Mouse (Mus musculus) heart, postnatal 0 days (tissue): ENCODE results near the gene Krt18. TPM values are rescaled to one million over a fixed set of nuclear protein-coding genes. Genes with fewer than 3 reads are reported as not detected.

Experiments used
- ATAC-seq: fragments of 200-750 bp; cut with Nextera tagmentation; 2 replicates; pipeline ENCODE4 v1.8.0; 2017; ENCODE audit warnings: low read depth, moderate number of reproducible peaks, moderate library complexity; ENCODE audit not compliant: insufficient read depth
- DNase-seq: peaks from one replicate; pipeline ENCODE4 v3.0.0-alpha.2; 2016; ENCODE audit warnings: low spot score
- H3K27ac ChIP-seq: fragments of 300-500 bp; sonication (generic); 2 replicates; pipeline ENCODE4 v1.5.1; 2014; ENCODE audit warnings: low read depth, mild to moderate bottlenecking
- H3K27me3 ChIP-seq: fragments of 300-500 bp; sonication (generic); 2 replicates; pipeline ENCODE4 v1.6.1; 2014; ENCODE audit warnings: low read length, mixed read lengths; ENCODE audit not compliant: control insufficient read depth, insufficient read depth
- H3K36me3 ChIP-seq: fragments of 300-500 bp; sonication (generic); replicated peaks from 2 replicates; pipeline ENCODE4 v1.6.1; 2014; ENCODE audit warnings: low read length, mixed read lengths; ENCODE audit not compliant: control insufficient read depth, insufficient read depth
- H3K4me1 ChIP-seq: fragments of 300-500 bp; sonication (generic); 2 replicates; pipeline ENCODE4 v1.6.1; 2014; ENCODE audit warnings: antibody characterized with exemption; ENCODE audit not compliant: control insufficient read depth, insufficient read depth
- H3K4me2 ChIP-seq: fragments of 300-500 bp; sonication (generic); 2 replicates; pipeline ENCODE4 v1.6.1; 2014; ENCODE audit warnings: low read depth, mild to moderate bottlenecking, low read length, moderate library complexity
- H3K4me3 ChIP-seq: fragments of 300-500 bp; sonication (generic); 2 replicates; pipeline ENCODE4 v1.5.1; 2014; ENCODE audit warnings: low read depth, low read length
- H3K9ac ChIP-seq: fragments of 300-500 bp; sonication (generic); replicated peaks from 2 replicates; pipeline ENCODE4 v1.6.1; 2014; ENCODE audit warnings: low read depth, low read length, mixed read lengths
- H3K9me3 ChIP-seq: fragments of 300-500 bp; sonication (generic); replicated peaks from 2 replicates; pipeline ENCODE4 v1.6.1; 2016; ENCODE audit warnings: low read length; ENCODE audit not compliant: control insufficient read depth
- CTCF ChIP-seq: IDR thresholded peaks from 2 replicates; pipeline ENCODE4 v1.5.1; 2016; ENCODE audit warnings: antibody characterized with exemption, control low read depth, low read depth
- EP300 ChIP-seq: IDR thresholded peaks from 2 replicates; pipeline ENCODE4 v1.6.1; 2016; ENCODE audit warnings: antibody characterized with exemption, low read depth
- WGBS: fragments of 180-500 bp; shearing (Covaris S2); extraction: QIAGEN DNeasy Blood & Tissue Kit; methylation state at CpG from one replicate; pipeline ENCODE4 v1.1.7; 2014; 5-methylcytosine and 5-hydroxymethylcytosine counted together
- polyA plus RNA-seq: library from polyadenylated mRNA; unstranded; fragments of >200 nt; fragmentation: Nextera tagmentation; extraction: Ambion mirVana; gene quantifications from 2 replicates; pipeline ENCODE4 v1.2.1, GENCODE M21; 2015
- total RNA-seq: library from RNA; depleted of rRNA; stranded (reverse); fragments of >200 nt; gene quantifications from 2 replicates; pipeline ENCODE4 v1.2.3, GENCODE M21; 2014; ENCODE audit warnings: low replicate concordance

Krt18 gene
- total and polyA plus RNA-seq, 2 experiments from 2014 or later: 15.3 to 75.9 TPM

GRCm38 (mm10) chr15:102056495-102057174 is 28.7 kb downstream of the Krt18 start:
- Histone ChIP-seq H3K4me2 (no peak overlapping the region), H3K4me1 (0 out of 2 replicates have a peak, but pooled peaks cover 9% of the 10 kb centered on the region), H3K4me3 (no peak overlapping the region), H3K9me3 (no peaks in the 10 kb centered on the region), H3K27me3 (no peaks in the 10 kb centered on the region), H3K9ac (no peak overlapping the region), H3K36me3 (no peaks in the 10 kb centered on the region), H3K27ac (no peak overlapping the region)
- ATAC-seq: peak; percentile 55
- TF ChIP-seq CTCF: no peak
- TF ChIP-seq EP300: no peak
- 69% methylated on average over 15 of the region's 15 CpGs for WGBS
- DNase-seq: no peak

GRCm38 (mm10) chr15:102065661-102066325 is 37.8 kb downstream of the Krt18 start:
- WGBS: 4% methylated on average over 20 of the region's 20 CpGs
- TF ChIP-seq EP300: no peak
- TF ChIP-seq CTCF: peak; percentile 99
- Histone ChIP-seq H3K27ac (no peak overlapping the region), H3K9ac (no peak overlapping the region), H3K9me3 (no peaks in the 10 kb centered on the region), H3K4me3 (no peak overlapping the region), H3K36me3 (no peaks in the 10 kb centered on the region), H3K27me3 (0 out of 2 replicates have a peak, but pooled peaks cover 4% of the 10 kb centered on the region), H3K4me2 (no peak overlapping the region), H3K4me1 (0 out of 2 replicates have a peak, but pooled peaks cover 2% of the 10 kb centered on the region)
- peak; percentile 88 for ATAC-seq
- DNase-seq: peak; percentile 95

GRCm38 (mm10) chr15:102070476-102071467 is 42.8 kb downstream of the Krt18 start:
- H3K4me3 ChIP-seq: no peak overlapping the region
- H3K9ac ChIP-seq: no peak overlapping the region
- ATAC-seq (no peak), DNase-seq (no peak)
- no peaks in the 10 kb centered on the region for H3K9me3 ChIP-seq
- no peak overlapping the region for H3K27ac ChIP-seq
- no peak overlapping the region for H3K4me2 ChIP-seq
- H3K36me3 ChIP-seq: no peaks in the 10 kb centered on the region
- peaks cover 12% of the 10 kb centered on the region; the same call in 1 of the 2 replicates for H3K4me1 ChIP-seq
- TF ChIP-seq CTCF: no peak
- no peak for TF ChIP-seq EP300
- 62% methylated on average over 13 of the region's 13 CpGs for WGBS
- 0 out of 2 replicates have a peak, but pooled peaks cover 4% of the 10 kb centered on the region for H3K27me3 ChIP-seq

GRCm38 (mm10) chr15:102072963-102073558 is 45.1 kb downstream of the Krt18 start:
- Histone ChIP-seq H3K4me1 (peaks cover 17% of the 10 kb centered on the region; the same call in 1 of the 2 replicates), H3K9me3 (no peaks in the 10 kb centered on the region), H3K4me3 (peak overlapping the region; percentile 77), H3K4me2 (peak overlapping the region; percentile 59), H3K9ac (0 out of 2 replicates have a peak overlapping the region, but pooled peaks have one; percentile 8), H3K36me3 (no peaks in the 10 kb centered on the region), H3K27me3 (no peaks in the 10 kb centered on the region), H3K27ac (peak overlapping the region; percentile 89)
- DNase-seq (no peak), ATAC-seq (0 out of 2 replicates have a peak, but pooled peaks have one; percentile 2)
- no peak for TF ChIP-seq EP300
- TF ChIP-seq CTCF: no peak
- 16% methylated on average over 6 of the region's 6 CpGs for WGBS
